Comparison of ENCODE assay signal across 14 mouse cellular contexts in the genomic region with DNA sequence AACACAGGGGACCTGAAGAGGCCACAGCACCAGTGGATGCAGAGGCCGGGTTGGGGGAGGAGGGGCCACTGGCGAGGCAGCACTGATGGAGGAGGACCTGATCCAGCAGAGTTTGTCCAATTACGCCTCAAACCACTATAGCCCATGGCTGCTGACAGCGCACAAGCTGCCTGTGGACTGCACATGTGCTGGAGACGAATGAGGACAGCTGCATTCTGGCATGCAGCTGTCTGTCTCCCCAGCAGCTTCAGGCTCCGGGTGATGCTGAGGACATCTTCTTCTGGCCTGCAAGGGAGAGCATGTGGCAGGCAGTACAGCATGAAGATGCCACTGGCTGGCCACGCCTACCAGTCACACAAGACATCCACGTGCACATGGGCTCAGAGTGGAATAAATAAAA.
"Had no signal": no experiment of that assay in that cellular context is flagged by ENCODE, and none has a peak within 500 bp of the region (broad histone marks: within the 10 kb centered on the region; RNA-seq: fewer than 3 reads in every experiment).

No protein-coding gene starts in this region.

- H3K27ac ChIP-seq: intestine, embryonic 15.5 days; kidney, embryonic 15.5 days; limb, embryonic 12.5 days; liver, embryonic 14.5 days; midbrain, embryonic 10.5 days; neural tube, embryonic 13.5 days had no signal

- H3K4me2 ChIP-seq: intestine, embryonic 15.5 days; kidney, embryonic 15.5 days; limb, embryonic 12.5 days; neural tube, embryonic 13.5 days had no signal

- H3K9me3 ChIP-seq: intestine, embryonic 15.5 days; kidney, embryonic 15.5 days; neural tube, embryonic 13.5 days had no signal

- H3K9ac ChIP-seq: intestine, embryonic 15.5 days; kidney, embryonic 15.5 days; limb, embryonic 12.5 days; liver, embryonic 14.5 days; neural tube, embryonic 13.5 days had no signal

- ATAC-seq: intestine, embryonic 15.5 days had no signal

- DNase-seq: kidney, adult 2 months; layer of hippocampus, adult 9-11 months; layer of hippocampus, postnatal 36 days; lung, adult 18-20 months; lung, postnatal 10 days; midbrain, embryonic 14.5 days; right cerebral cortex, postnatal 14 days; thymus, postnatal 36 days had no signal

- H3K27me3 ChIP-seq: intestine, embryonic 15.5 days; kidney, embryonic 15.5 days; limb, embryonic 12.5 days; neural tube, embryonic 13.5 days had no signal

- H3K36me3 ChIP-seq: intestine, embryonic 15.5 days; kidney, embryonic 15.5 days; limb, embryonic 12.5 days; midbrain, embryonic 10.5 days; neural tube, embryonic 13.5 days had no signal

- H3K4me3 ChIP-seq: intestine, embryonic 15.5 days; kidney, embryonic 15.5 days; limb, embryonic 12.5 days; midbrain, embryonic 10.5 days; neural tube, embryonic 13.5 days had no signal

- H3K4me1 ChIP-seq: intestine, embryonic 15.5 days; kidney, embryonic 15.5 days; limb, embryonic 12.5 days; midbrain, embryonic 10.5 days; neural tube, embryonic 13.5 days had no signal
